Mouse (Mus musculus) stomach, postnatal 0 days (tissue): ENCODE data around the gene Mfsd7a.

Experiments
- CTCF ChIP-seq: IDR thresholded peaks from 2 replicates; pipeline ENCODE4 v1.5.1; 2016; ENCODE audit warnings: antibody characterized with exemption, low read depth, mild to moderate bottlenecking, moderate library complexity
- EP300 ChIP-seq: optimal IDR thresholded peaks from 2 replicates; pipeline ENCODE3; 2016; ENCODE audit warnings: antibody characterized with exemption

GRCm38 (mm10) chr5:108469617-108470016, 20.9 kb upstream of the Mfsd7a start:
- TF ChIP-seq CTCF (no peak), EP300 (no peak)
